Mouse (Mus musculus): ENCODE results near the gene A730046J19Rik. TPM values are rescaled to one million over a fixed set of nuclear protein-coding genes. Genes with fewer than 3 reads are reported as not detected.

Gene A730046J19Rik
- polyA plus RNA-seq (2012; ENCODE audit: insufficient read depth, insufficient read length, low replicate concordance, missing spikeins), result not detected in 2 replicates

- WGBS, result 20% methylated on average over 8 of the region's 8 CpGs
- Histone ChIP-seq H3K27ac (ENCODE audit: insufficient read depth, low read depth, low read length) (no peak within 1 kb of the TSS), H3K4me3 (ENCODE audit: insufficient read depth, low read depth, low read length) (peak within 1 kb of the TSS; percentile 16; the same call in 1 of the 2 replicates), H3K4me1 (ENCODE audit: control insufficient read depth, insufficient read depth, low read length) (no peaks in the 10 kb centered on the region)
- no peak for TF ChIP-seq CTCF (IDR thresholded peaks at IDR 0.05; ENCODE audit: insufficient read depth, low read depth, low read length)
- TF ChIP-seq POLR2A (IDR thresholded peaks at IDR 0.05; ENCODE audit: insufficient read depth, low read depth, low read length), result no peak
These were observed at the start of gene A730046J19Rik for GRCm38 (mm10) chrX:144153523-144153922. Gene A730046J19Rik, plus strand, starts transcription at chrX:144153695.

- Histone ChIP-seq H3K4me3 (ENCODE audit: insufficient read depth, low read depth, low read length) (no peak overlapping the region), H3K4me1 (ENCODE audit: control insufficient read depth, insufficient read depth, low read length) (no peaks in the 10 kb centered on the region), H3K27ac (ENCODE audit: insufficient read depth, low read depth, low read length) (no peak overlapping the region)
- TF ChIP-seq CTCF (IDR thresholded peaks at IDR 0.05; ENCODE audit: insufficient read depth, low read depth, low read length), result no peak
- TF ChIP-seq POLR2A (IDR thresholded peaks at IDR 0.05; ENCODE audit: insufficient read depth, low read depth, low read length), result no peak
- WGBS, result 56% methylated on average over 2 of the region's 2 CpGs
These were observed 48.7 kb upstream of the A730046J19Rik start for GRCm38 (mm10) chrX:144104619-144105416.

- Histone ChIP-seq H3K4me1 (ENCODE audit: control insufficient read depth, insufficient read depth, low read length) (no peaks in the 10 kb centered on the region), H3K4me3 (ENCODE audit: insufficient read depth, low read depth, low read length) (no peak overlapping the region), H3K27ac (ENCODE audit: insufficient read depth, low read depth, low read length) (no peak overlapping the region)
- 51% methylated on average over 1 of the region's 1 CpGs for WGBS
- TF ChIP-seq CTCF (IDR thresholded peaks at IDR 0.05; ENCODE audit: insufficient read depth, low read depth, low read length) (no peak), POLR2A (IDR thresholded peaks at IDR 0.05; ENCODE audit: insufficient read depth, low read depth, low read length) (no peak)
These were observed 17.2 kb upstream of the A730046J19Rik start for GRCm38 (mm10) chrX:144136281-144136680.

DNA sequence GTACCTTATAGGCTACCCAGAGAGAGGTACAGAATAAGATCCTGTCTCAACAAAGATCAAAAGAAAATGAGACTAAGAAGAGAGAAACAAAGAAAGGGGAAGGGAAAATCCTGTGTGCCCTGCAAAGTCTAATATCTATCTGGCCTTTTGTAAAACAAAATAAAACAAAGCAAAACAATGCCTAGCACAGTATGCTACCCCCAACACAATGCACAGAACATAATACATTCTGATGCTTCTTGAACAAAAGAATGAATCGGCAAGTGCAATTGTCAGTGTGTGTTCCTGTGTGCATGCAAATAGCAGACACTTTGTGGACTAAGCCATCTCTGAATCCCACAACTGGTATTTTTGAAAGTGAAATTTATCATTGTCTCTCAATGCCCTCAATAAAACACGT is 3.5 kb upstream of the A730046J19Rik start:
- Histone ChIP-seq H3K4me3 (ENCODE audit: insufficient read depth, low read depth, low read length) (no peak overlapping the region), H3K4me1 (ENCODE audit: control insufficient read depth, insufficient read depth, low read length) (no peaks in the 10 kb centered on the region), H3K27ac (ENCODE audit: insufficient read depth, low read depth, low read length) (no peak overlapping the region)
- 52% methylated on average over 2 of the region's 2 CpGs for WGBS
- TF ChIP-seq CTCF (IDR thresholded peaks at IDR 0.05; ENCODE audit: insufficient read depth, low read depth, low read length) (no peak), POLR2A (IDR thresholded peaks at IDR 0.05; ENCODE audit: insufficient read depth, low read depth, low read length) (no peak)

DNA sequence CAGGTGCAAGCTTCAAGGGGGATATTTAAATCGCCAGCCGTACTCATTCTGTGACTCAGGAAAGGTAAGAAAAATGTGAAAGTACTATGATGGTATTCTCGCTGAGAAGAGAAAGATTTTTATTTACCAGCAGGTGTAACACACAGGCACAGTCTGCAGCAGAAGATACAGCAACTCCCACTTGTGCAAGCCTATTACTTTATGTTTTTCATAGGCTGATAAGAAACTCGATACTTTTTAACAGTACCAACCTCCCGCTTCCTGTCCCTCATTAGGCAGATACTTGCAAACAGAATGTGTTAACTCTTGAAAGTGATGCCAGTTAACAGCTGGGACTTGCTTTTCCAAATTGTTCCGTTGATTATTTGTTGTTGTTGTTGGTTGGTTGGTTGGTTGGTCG is 616 bp downstream of the A730046J19Rik start:
- Histone ChIP-seq H3K27ac (ENCODE audit: insufficient read depth, low read depth, low read length) (no peak overlapping the region), H3K4me3 (ENCODE audit: insufficient read depth, low read depth, low read length) (no peak overlapping the region), H3K4me1 (ENCODE audit: control insufficient read depth, insufficient read depth, low read length) (no peaks in the 10 kb centered on the region)
- 35% methylated on average over 7 of the region's 7 CpGs for WGBS
- no peak for TF ChIP-seq CTCF (IDR thresholded peaks at IDR 0.05; ENCODE audit: insufficient read depth, low read depth, low read length)
- no peak for TF ChIP-seq POLR2A (IDR thresholded peaks at IDR 0.05; ENCODE audit: insufficient read depth, low read depth, low read length)

DNA sequence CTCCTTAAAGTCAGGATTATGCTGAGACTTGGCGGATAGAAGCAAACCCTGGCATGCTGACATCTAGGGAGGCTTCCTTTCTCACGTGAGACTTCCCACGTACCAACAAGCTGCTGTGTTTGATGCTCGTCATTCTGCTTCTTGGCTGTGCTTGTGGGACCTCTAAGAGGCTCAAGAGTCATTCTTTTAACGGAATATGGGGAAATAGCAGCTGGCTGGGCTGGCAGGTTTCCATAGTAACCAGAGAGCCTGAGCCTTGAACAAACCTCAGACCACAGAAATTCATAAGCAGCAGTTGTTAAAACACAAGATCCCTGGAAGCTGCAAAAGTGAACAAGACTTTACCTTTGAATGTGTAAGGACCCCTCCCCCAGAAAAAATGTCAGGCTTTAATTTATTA is 9.4 kb downstream of the A730046J19Rik start:
- H3K27ac ChIP-seq (ENCODE audit: insufficient read depth, low read depth, low read length), result no peak overlapping the region
- no peak overlapping the region for H3K4me3 ChIP-seq (ENCODE audit: insufficient read depth, low read depth, low read length)
- 40% methylated on average over 5 of the region's 5 CpGs for WGBS
- no peaks in the 10 kb centered on the region for H3K4me1 ChIP-seq (ENCODE audit: control insufficient read depth, insufficient read depth, low read length)
- TF ChIP-seq CTCF (IDR thresholded peaks at IDR 0.05; ENCODE audit: insufficient read depth, low read depth, low read length), result no peak

Other genes starting within 250 kb of the A730046J19Rik start
- 74.2 and 222 TPM in 2 replicates for gene Dcx, start 220.4 kb upstream of the A730046J19Rik start, polyA plus RNA-seq (2012; ENCODE audit: insufficient read depth, insufficient read length, low replicate concordance, missing spikeins)
- gene Alg13, start 164.1 kb downstream of the A730046J19Rik start, polyA plus RNA-seq (2012; ENCODE audit: insufficient read depth, insufficient read length, low replicate concordance, missing spikeins), result not detected in 2 replicates

Data from olfactory bulb, adult 2 months (tissue).